Mouse (Mus musculus) kidney, adult 2 months (tissue): ENCODE data around the gene Fam89b.

Source experiments
- CTCF ChIP-seq: fragments of 200-500 bp; conservative IDR thresholded peaks from 2 replicates; pipeline ENCODE4 v1.5.1; 2011; ENCODE audit warnings: low read depth, mild to moderate bottlenecking, control low read depth, low read length, moderate library complexity, mixed read lengths; ENCODE audit not compliant: insufficient read depth, insufficient read length
- POLR2A ChIP-seq: fragments of 200-500 bp; IDR thresholded peaks from one replicate; pipeline ENCODE4 v1.6.1; 2011; ENCODE audit warnings: low read depth, low read length, control low read depth

GRCm38 (mm10) chr19:5750951-5751350, 21.5 kb upstream of the Fam89b start:
- no peak for TF ChIP-seq POLR2A
- no peak for TF ChIP-seq CTCF
